Mouse (Mus musculus): ENCODE data around the gene Abca13. TPM values are rescaled to one million over a fixed set of nuclear protein-coding genes. Genes with fewer than 3 reads are reported as not detected.
"Not testable (repeated sequence)": the region's sequence is repeated elsewhere in the genome, so short reads cannot be mapped to it uniquely, and the experiment has no call there.

Abca13 gene
- total RNA-seq, 4 experiments from 2014 or later, result 0.03 TPM; not detected in 3

GRCm38 (mm10) chr11:9285759-9286158, 94.0 kb downstream of the Abca13 start:
- DNase-seq (ENCODE audit: low spot score), result no peak

GRCm38 (mm10) chr11:9291168-9291567, 99.4 kb downstream of the Abca13 start:
- no peak for DNase-seq (ENCODE audit: low spot score)

GRCm38 (mm10) chr11:9299615-9300014, 107.9 kb downstream of the Abca13 start:
- no peak for DNase-seq (ENCODE audit: low spot score)

- DNase-seq (ENCODE audit: low spot score), result no peak
These were observed 113.7 kb downstream of the Abca13 start for GRCm38 (mm10) chr11:9305450-9305849.

GRCm38 (mm10) chr11:9316545-9316944, 124.8 kb downstream of the Abca13 start:
- no peak for DNase-seq (ENCODE audit: low spot score)

GRCm38 (mm10) chr11:9317076-9317929, 125.6 kb downstream of the Abca13 start:
- DNase-seq (ENCODE audit: low spot score), result peak; percentile 11

GRCm38 (mm10) chr11:9338151-9338550, 146.4 kb downstream of the Abca13 start:
- peak; percentile 30 for DNase-seq (ENCODE audit: low spot score)

- no peak for DNase-seq (ENCODE audit: low spot score)
These were observed 156.0 kb downstream of the Abca13 start for GRCm38 (mm10) chr11:9347724-9348123.

GRCm38 (mm10) chr11:9373160-9373559, 181.4 kb downstream of the Abca13 start:
- DNase-seq (ENCODE audit: low spot score), result no peak

GRCm38 (mm10) chr11:9374426-9374825, 182.7 kb downstream of the Abca13 start:
- not testable (repeated sequence) for DNase-seq (ENCODE audit: low spot score)

GRCm38 (mm10) chr11:9388520-9388919, 196.8 kb downstream of the Abca13 start:
- DNase-seq (ENCODE audit: low spot score), result no peak

GRCm38 (mm10) chr11:9416946-9417345, 225.2 kb downstream of the Abca13 start:
- DNase-seq (ENCODE audit: low spot score), result no peak

GRCm38 (mm10) chr11:9420205-9420604, 228.5 kb downstream of the Abca13 start:
- no peak for DNase-seq (ENCODE audit: low spot score)

GRCm38 (mm10) chr11:9427411-9427810, 235.7 kb downstream of the Abca13 start:
- peak; percentile 55 for DNase-seq (ENCODE audit: low spot score)

- DNase-seq (ENCODE audit: low spot score), result no peak
These were observed 241.1 kb downstream of the Abca13 start for GRCm38 (mm10) chr11:9432807-9433206.

- DNase-seq (ENCODE audit: low spot score), result no peak
These were observed 244.9 kb downstream of the Abca13 start for GRCm38 (mm10) chr11:9436617-9437016.

GRCm38 (mm10) chr11:9439781-9440180, 248.0 kb downstream of the Abca13 start:
- no peak for DNase-seq (ENCODE audit: low spot score)

- no peak for DNase-seq (ENCODE audit: low spot score)
These were observed 249.4 kb downstream of the Abca13 start for GRCm38 (mm10) chr11:9441192-9441591.

- no peak for DNase-seq (ENCODE audit: low spot score)
These were observed 280.7 kb downstream of the Abca13 start for GRCm38 (mm10) chr11:9472400-9472799.

GRCm38 (mm10) chr11:9481511-9481910, 289.8 kb downstream of the Abca13 start:
- DNase-seq (ENCODE audit: low spot score), result peak; percentile 9

GRCm38 (mm10) chr11:9500326-9501142, 308.8 kb downstream of the Abca13 start:
- DNase-seq (ENCODE audit: low spot score), result no peak

GRCm38 (mm10) chr11:9514966-9515365, 323.2 kb downstream of the Abca13 start:
- DNase-seq (ENCODE audit: low spot score), result not testable (repeated sequence)

GRCm38 (mm10) chr11:9528556-9528955, 336.8 kb downstream of the Abca13 start:
- no peak for DNase-seq (ENCODE audit: low spot score)

Measured in heart, adult 8-10 months (tissue).